Mouse (Mus musculus) limb, embryonic 11.5 days (tissue): ENCODE measurements at regions not wholly inside any gene's neighbourhood (a gene's known extent, or its start where the extent isn't known, plus 50 kb on each side); places are given as distances from the start of the nearest gene placed in this dataset.

Experiments
- ATAC-seq: fragments of 200-750 bp; cut with Nextera tagmentation; 2 replicates; pipeline ENCODE4 v1.8.0; 2017; ENCODE audit warnings: low read depth; ENCODE audit not compliant: insufficient number of reproducible peaks, low FRiP score, low TSS enrichment
- DNase-seq: peaks from one replicate; pipeline ENCODE4 v3.0.0-alpha.2; 2015; ENCODE audit warnings: low spot score
- H3K27ac ChIP-seq: fragments of 300-500 bp; sonication (generic); replicated peaks from 2 replicates; pipeline ENCODE4 v1.5.1; 2014; ENCODE audit warnings: low read depth, mild to moderate bottlenecking, low read length
- H3K27me3 ChIP-seq: fragments of 300-500 bp; sonication (generic); 2 replicates; pipeline ENCODE4 v1.6.1; 2014; ENCODE audit warnings: mild to moderate bottlenecking, low read length, mixed read lengths; ENCODE audit not compliant: control insufficient read depth, insufficient read depth
- H3K36me3 ChIP-seq: fragments of 300-500 bp; sonication (generic); 2 replicates; pipeline ENCODE4 v1.6.1; 2014; ENCODE audit warnings: mild to moderate bottlenecking, low read length, moderate library complexity, mixed read lengths; ENCODE audit not compliant: control insufficient read depth, insufficient read depth
- H3K4me1 ChIP-seq: fragments of 300-500 bp; sonication (generic); 2 replicates; pipeline ENCODE4 v1.6.1; 2014; ENCODE audit warnings: low read length, mixed read lengths; ENCODE audit not compliant: control insufficient read depth, insufficient read depth
- H3K4me2 ChIP-seq: fragments of 300-500 bp; sonication (generic); 2 replicates; pipeline ENCODE4 v1.6.1; 2014; ENCODE audit warnings: low read depth, mild to moderate bottlenecking, moderate library complexity; ENCODE audit not compliant: severe bottlenecking
- H3K4me3 ChIP-seq: fragments of 300-500 bp; sonication (generic); 2 replicates; pipeline ENCODE4 v1.5.1; 2014; ENCODE audit warnings: low read depth, low read length
- H3K9ac ChIP-seq: fragments of 300-500 bp; sonication (generic); 2 replicates; pipeline ENCODE4 v1.6.1; 2014; ENCODE audit warnings: mild to moderate bottlenecking, low read length
- H3K9me3 ChIP-seq: fragments of 300-500 bp; sonication (generic); 2 replicates; pipeline ENCODE4 v1.6.1; 2016; ENCODE audit warnings: low read length; ENCODE audit not compliant: control insufficient read depth
- WGBS: fragments of 180-500 bp; shearing (Covaris S2); extraction: QIAGEN DNeasy Blood & Tissue Kit; methylation state at CpG from one replicate; pipeline ENCODE4 v1.1.7; 2014; 5-methylcytosine and 5-hydroxymethylcytosine counted together

DNA sequence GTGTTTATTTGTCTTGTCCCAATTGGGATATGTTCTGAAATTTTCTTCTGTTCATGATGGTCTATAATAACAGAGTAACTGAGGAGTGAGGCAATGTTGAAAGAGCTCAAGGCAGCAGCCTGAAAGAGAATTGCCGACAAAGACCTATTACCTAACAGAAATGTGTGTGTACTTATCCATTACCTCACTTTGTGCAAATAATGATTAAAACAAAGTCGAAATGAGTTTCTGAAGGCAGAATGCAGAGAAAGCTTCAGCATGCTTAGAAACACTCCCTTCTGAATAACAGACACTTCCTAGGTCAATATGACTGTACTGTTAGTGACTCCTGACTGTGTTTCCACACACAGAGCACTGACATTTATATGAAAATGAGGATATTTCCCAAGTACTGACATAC is 63.0 kb downstream of the Kbtbd8 start:
- no peak for ATAC-seq
- Histone ChIP-seq H3K4me1 (no peaks in the 10 kb centered on the region), H3K36me3 (no peaks in the 10 kb centered on the region), H3K9ac (no peak overlapping the region), H3K4me2 (no peak overlapping the region), H3K27ac (no peak overlapping the region), H3K9me3 (no peaks in the 10 kb centered on the region), H3K27me3 (no peaks in the 10 kb centered on the region), H3K4me3 (no peak overlapping the region)
- no peak for DNase-seq
- WGBS: 87% methylated on average over 2 of the region's 2 CpGs

DNA sequence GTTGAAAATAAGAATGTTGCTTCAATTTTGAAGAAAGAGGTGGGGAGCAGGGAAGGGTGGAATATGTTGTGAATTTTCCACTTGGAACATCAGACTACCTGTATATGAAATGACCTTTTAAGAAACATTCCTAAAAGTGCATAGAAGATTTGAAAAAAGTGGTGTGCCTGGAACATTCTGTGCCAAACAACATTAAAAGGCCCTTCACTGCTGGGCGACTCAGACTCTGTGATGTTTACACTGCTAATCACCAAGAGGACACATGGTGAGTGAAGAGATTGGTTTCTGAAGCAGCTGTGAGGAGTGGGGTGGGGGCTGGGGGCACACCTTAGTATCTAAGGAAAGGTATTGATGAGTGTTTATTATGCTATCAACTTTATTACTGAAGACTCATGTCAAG is 65.2 kb downstream of the Kbtbd8 start:
- no peak for ATAC-seq
- Histone ChIP-seq H3K27ac (no peak overlapping the region), H3K9me3 (no peaks in the 10 kb centered on the region), H3K9ac (no peak overlapping the region), H3K4me2 (no peak overlapping the region), H3K36me3 (no peaks in the 10 kb centered on the region), H3K4me1 (peaks cover 4% of the 10 kb centered on the region; the same call in 1 of the 2 replicates), H3K27me3 (no peaks in the 10 kb centered on the region), H3K4me3 (no peak overlapping the region)
- no peak for DNase-seq
- WGBS: 6% methylated on average over 1 of the region's 1 CpGs

DNA sequence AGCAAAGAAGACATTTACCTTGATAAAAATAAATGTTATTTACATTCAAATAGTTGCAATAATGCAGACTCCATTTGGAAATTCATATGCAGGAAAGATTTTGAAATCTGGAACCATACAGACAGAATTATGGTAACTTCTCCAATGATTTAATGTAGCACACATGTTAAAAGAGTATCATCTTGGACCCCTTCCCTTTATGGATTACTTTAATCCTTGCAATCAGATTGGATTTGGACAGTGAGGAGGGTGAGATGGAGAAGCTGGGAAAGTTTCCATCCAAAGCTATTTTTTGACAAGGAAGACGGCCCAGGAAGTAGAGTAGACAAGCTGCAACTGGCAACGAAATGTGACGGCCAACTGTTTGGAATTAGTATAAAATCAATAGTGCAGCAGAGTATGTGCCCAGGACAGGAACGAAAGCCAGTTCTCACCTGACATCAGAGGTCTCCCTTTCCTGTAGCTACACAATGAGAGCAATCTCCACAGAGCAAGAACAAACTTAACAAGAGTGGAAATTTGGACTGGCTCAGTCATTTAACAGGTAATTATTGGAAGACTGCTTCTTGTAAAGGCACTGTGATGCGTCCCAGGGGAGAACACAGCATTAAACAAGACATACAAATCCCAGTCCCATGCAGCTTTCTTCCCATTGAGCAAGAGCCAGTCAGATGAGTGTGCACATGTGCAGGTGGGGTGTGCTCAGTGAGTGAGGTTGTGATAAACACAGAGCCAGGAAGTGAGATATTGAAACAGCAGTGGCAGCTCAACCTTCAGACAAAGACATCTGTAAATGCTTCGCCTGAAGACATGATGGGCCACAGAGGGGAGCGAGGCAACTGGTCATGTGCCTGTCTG is 68.3 kb downstream of the Kbtbd8 start:
- H3K4me2 ChIP-seq: no peak overlapping the region
- no peak overlapping the region for H3K27ac ChIP-seq
- H3K27me3 ChIP-seq: no peaks in the 10 kb centered on the region
- H3K9me3 ChIP-seq: no peaks in the 10 kb centered on the region
- H3K36me3 ChIP-seq: no peaks in the 10 kb centered on the region
- peaks cover 10% of the 10 kb centered on the region; the same call in 1 of the 2 replicates for H3K4me1 ChIP-seq
- H3K9ac ChIP-seq: no peak overlapping the region
- no peak for ATAC-seq
- no peak for DNase-seq
- 54% methylated on average over 7 of the region's 7 CpGs for WGBS
- no peak overlapping the region for H3K4me3 ChIP-seq

DNA sequence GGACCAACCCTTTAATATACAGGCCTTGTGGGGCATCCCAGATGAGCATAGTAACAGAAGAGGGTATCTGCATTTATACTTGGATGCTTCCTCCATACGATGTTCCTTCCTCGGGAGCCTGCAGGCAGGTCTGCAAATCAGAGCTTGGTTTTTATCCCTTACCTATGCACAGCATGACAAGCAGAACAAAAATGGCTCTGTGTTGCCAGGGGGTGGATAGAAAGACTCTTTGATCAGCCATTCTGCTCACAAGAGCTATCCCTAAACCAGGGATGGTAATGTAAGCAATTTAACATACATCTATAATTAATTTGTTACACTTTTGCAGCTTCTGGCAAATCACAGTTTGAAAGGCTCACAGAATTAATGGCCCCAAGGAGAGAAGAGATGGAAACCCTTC is 79.6 kb downstream of the Kbtbd8 start:
- 82% methylated on average over 2 of the region's 2 CpGs for WGBS
- no peak overlapping the region for H3K9ac ChIP-seq

DNA sequence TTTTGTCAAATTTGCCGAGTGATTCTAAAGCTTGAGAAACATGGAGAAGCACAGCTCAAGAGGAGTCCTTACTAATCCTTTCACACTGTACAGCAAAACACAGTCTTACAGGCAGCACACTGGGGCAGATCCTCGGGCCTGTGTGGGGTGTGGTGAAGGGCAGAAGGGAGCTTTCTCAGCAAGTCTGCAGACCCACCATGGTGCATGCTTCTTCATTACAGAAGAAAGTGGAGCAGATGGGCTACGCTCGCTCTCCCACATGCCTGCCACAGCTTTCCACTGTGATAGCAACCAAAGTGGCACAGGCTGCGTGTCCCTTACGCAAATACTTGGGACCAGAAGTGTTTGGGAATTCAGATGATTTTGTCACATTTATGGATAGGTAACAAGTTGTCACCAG is 81.6 kb downstream of the Kbtbd8 start:
- H3K4me1 ChIP-seq: 0 out of 2 replicates have a peak, but pooled peaks cover 4% of the 10 kb centered on the region
- H3K9ac ChIP-seq: no peak overlapping the region
- H3K27ac ChIP-seq: no peak overlapping the region
- no peak for DNase-seq
- no peaks in the 10 kb centered on the region for H3K36me3 ChIP-seq
- ATAC-seq: no peak
- H3K27me3 ChIP-seq: no peaks in the 10 kb centered on the region
- WGBS: 88% methylated on average over 6 of the region's 6 CpGs
- H3K4me2 ChIP-seq: no peak overlapping the region
- H3K9me3 ChIP-seq: no peaks in the 10 kb centered on the region
- H3K4me3 ChIP-seq: no peak overlapping the region

More for the DNA sequence above, 79.6 kb downstream of the Kbtbd8 start:
- H3K9me3 ChIP-seq: no peaks in the 10 kb centered on the region
- no peak overlapping the region for H3K27ac ChIP-seq
- ATAC-seq (no peak), DNase-seq (no peak)
- H3K36me3 ChIP-seq: no peaks in the 10 kb centered on the region
- no peak overlapping the region for H3K4me2 ChIP-seq
- H3K4me3 ChIP-seq: no peak overlapping the region
- no peaks in the 10 kb centered on the region for H3K4me1 ChIP-seq
- no peaks in the 10 kb centered on the region for H3K27me3 ChIP-seq

DNA sequence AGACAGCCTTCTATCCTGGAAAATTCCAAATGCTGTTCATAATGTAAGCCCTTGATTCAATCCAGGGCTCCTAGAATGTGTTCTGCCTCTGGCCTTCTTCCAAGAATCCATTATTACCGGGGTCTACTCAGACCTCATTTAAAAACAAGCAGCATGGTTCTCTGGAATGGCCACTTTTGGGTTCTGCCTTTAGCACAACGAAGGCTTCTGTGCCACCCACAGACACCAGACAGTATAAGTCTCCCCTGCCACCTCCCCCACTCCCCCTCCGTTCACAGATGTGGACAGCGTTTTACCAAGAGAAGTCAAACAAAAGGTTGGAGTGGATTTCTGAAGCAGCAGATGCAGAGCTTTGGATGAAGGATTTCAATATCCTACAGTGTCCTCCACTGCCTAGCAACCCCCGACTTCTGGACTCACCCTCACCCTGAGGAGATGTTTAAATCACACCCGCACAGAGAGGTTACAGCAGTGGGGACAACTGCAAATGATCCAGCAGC is 85.3 kb downstream of the Kbtbd8 start:
- Histone ChIP-seq H3K4me1 (0 out of 2 replicates have a peak, but pooled peaks cover 4% of the 10 kb centered on the region), H3K4me2 (no peak overlapping the region), H3K9me3 (no peaks in the 10 kb centered on the region), H3K4me3 (no peak overlapping the region), H3K9ac (no peak overlapping the region), H3K36me3 (no peaks in the 10 kb centered on the region), H3K27me3 (no peaks in the 10 kb centered on the region), H3K27ac (peak overlapping the region; percentile 9)
- ATAC-seq (no peak), DNase-seq (no peak)
- whole genome bisulfite sequencing: 41% methylated on average over 6 of the region's 6 CpGs

DNA sequence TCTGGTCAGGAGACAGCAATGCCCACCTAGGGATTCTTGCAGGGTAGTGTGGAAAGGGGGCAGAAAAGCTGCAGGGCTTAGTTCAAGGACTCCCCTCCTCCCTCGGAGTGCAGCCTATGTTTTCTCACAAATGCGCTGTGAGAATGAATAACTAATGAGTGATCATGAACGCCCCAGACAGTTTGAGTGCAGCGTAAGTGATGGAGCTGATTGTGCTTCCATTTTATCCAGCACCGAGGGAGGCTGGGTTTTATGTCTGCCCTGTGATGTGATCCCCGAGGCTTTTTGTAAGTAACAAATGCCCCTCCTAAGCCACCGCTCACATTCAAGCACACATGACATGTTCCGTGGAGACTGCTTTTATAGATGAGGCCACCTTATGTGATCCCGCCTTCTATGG is 85.9 kb downstream of the Kbtbd8 start:
- Histone ChIP-seq H3K9ac (no peak overlapping the region), H3K27ac (no peak overlapping the region), H3K4me3 (no peak overlapping the region), H3K9me3 (no peaks in the 10 kb centered on the region), H3K36me3 (no peaks in the 10 kb centered on the region), H3K27me3 (no peaks in the 10 kb centered on the region), H3K4me2 (no peak overlapping the region), H3K4me1 (0 out of 2 replicates have a peak, but pooled peaks cover 4% of the 10 kb centered on the region)
- DNase-seq (no peak), ATAC-seq (no peak)
- WGBS: 71% methylated on average over 9 of the region's 9 CpGs

DNA sequence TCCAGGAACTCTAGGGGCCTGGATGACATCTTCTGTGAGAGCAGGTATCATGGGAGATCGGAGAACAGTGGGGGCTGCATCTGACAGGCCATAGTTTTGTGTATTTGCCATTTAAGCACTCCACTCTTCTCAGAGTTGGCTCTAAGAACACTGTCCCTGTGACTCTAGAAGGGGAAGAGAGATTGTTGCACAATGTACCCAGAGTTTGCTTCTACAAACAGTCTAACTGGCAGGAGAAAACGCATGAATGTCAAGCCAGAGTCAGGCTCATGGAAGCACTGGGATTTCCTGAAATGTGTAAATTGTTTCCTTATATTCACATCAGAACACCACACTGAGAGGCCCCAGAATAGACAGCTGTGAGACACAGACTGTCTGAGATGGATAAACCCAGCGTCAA is 87.2 kb downstream of the Kbtbd8 start:
- no peak overlapping the region for H3K27ac ChIP-seq

More for the DNA sequence above, 87.2 kb downstream of the Kbtbd8 start:
- 71% methylated on average over 3 of the region's 3 CpGs for WGBS
- H3K4me2 ChIP-seq: no peak overlapping the region
- H3K36me3 ChIP-seq: no peaks in the 10 kb centered on the region
- no peak overlapping the region for H3K4me3 ChIP-seq
- DNase-seq (no peak), ATAC-seq (no peak)
- no peaks in the 10 kb centered on the region for H3K27me3 ChIP-seq
- 0 out of 2 replicates have a peak, but pooled peaks cover 4% of the 10 kb centered on the region for H3K4me1 ChIP-seq
- H3K9ac ChIP-seq: no peak overlapping the region
- no peaks in the 10 kb centered on the region for H3K9me3 ChIP-seq
